Mouse (Mus musculus): ENCODE data around the gene BC005624.

GRCm38 (mm10) chr2:30958726-30959125 is 23.3 kb downstream of the BC005624 start:
- TF ChIP-seq POLR2A (IDR thresholded peaks at IDR 0.05; ENCODE audit: borderline replicate concordance, insufficient read depth, low read length), result no peak
- no peak for TF ChIP-seq CTCF (IDR thresholded peaks at IDR 0.05; ENCODE audit: borderline replicate concordance, insufficient read depth, low read depth, low read length)

All from cerebellum, adult 2 months (tissue).